Mouse (Mus musculus) splenic B cell, adult 2 months (primary cell): ENCODE measurements around the gene Slc39a5.

Source experiments
- DNase-seq: peaks from one replicate; pipeline ENCODE4 v3.0.0-alpha.2; 2011; ENCODE audit warnings: low read depth, low spot score
- H3K27me3 ChIP-seq: 2 replicates; pipeline ENCODE4 v1.6.1; 2012; ENCODE audit warnings: mild to moderate bottlenecking, low read length, moderate library complexity, mixed read lengths; ENCODE audit not compliant: control insufficient read depth, poor library complexity, insufficient read depth, severe bottlenecking
- H3K36me3 ChIP-seq: 2 replicates; pipeline ENCODE4 v1.6.1; 2012; ENCODE audit warnings: mild to moderate bottlenecking, low read length, moderate library complexity, mixed read lengths; ENCODE audit not compliant: control insufficient read depth, poor library complexity, insufficient read depth, severe bottlenecking

Slc39a5 gene

GRCm38 (mm10) chr10:128396716-128397264 lies 4.2 kb downstream of the Slc39a5 start:
- DNase-seq, result no peak
- Histone ChIP-seq H3K36me3 (peaks cover 2% of the 10 kb centered on the region; the same call in 1 of the 2 replicates), H3K27me3 (no peaks in the 10 kb centered on the region)

- no peak for DNase-seq
- Histone ChIP-seq H3K27me3 (no peaks in the 10 kb centered on the region), H3K36me3 (peaks cover 2% of the 10 kb centered on the region; the same call in 1 of the 2 replicates)
These were observed 4.9 kb downstream of the Slc39a5 start for GRCm38 (mm10) chr10:128396017-128396673.

GRCm38 (mm10) chr10:128391850-128392249 lies 9.2 kb downstream of the Slc39a5 start:
- Histone ChIP-seq H3K27me3 (no peaks in the 10 kb centered on the region), H3K36me3 (peaks cover 17% of the 10 kb centered on the region)
- DNase-seq, result no peak

- DNase-seq, result no peak
- no peaks in the 10 kb centered on the region for H3K27me3 ChIP-seq
- peaks cover 17% of the 10 kb centered on the region for H3K36me3 ChIP-seq
These were observed 10.7 kb downstream of the Slc39a5 start for GRCm38 (mm10) chr10:128390366-128390765.

GRCm38 (mm10) chr10:128389570-128389969 lies 11.5 kb downstream of the Slc39a5 start:
- H3K27me3 ChIP-seq, result no peaks in the 10 kb centered on the region
- peaks cover 17% of the 10 kb centered on the region for H3K36me3 ChIP-seq
- no peak for DNase-seq

- Histone ChIP-seq H3K36me3 (peaks cover 17% of the 10 kb centered on the region), H3K27me3 (no peaks in the 10 kb centered on the region)
- DNase-seq, result no peak
These were observed 12.1 kb downstream of the Slc39a5 start for GRCm38 (mm10) chr10:128388941-128389340.

- Histone ChIP-seq H3K36me3 (peaks cover 14% of the 10 kb centered on the region), H3K27me3 (no peaks in the 10 kb centered on the region)
- no peak for DNase-seq
These were observed 15.1 kb downstream of the Slc39a5 start for GRCm38 (mm10) chr10:128385902-128386301.

GRCm38 (mm10) chr10:128382482-128382881 lies 18.5 kb downstream of the Slc39a5 start:
- H3K36me3 ChIP-seq, result peaks cover 2% of the 10 kb centered on the region
- no peak for DNase-seq
- no peaks in the 10 kb centered on the region for H3K27me3 ChIP-seq

GRCm38 (mm10) chr10:128380565-128380964 lies 20.5 kb downstream of the Slc39a5 start:
- peak; percentile 48 for DNase-seq
- peaks cover 2% of the 10 kb centered on the region for H3K36me3 ChIP-seq
- H3K27me3 ChIP-seq, result no peaks in the 10 kb centered on the region

GRCm38 (mm10) chr10:128379260-128379659 lies 21.8 kb downstream of the Slc39a5 start:
- Histone ChIP-seq H3K27me3 (no peaks in the 10 kb centered on the region), H3K36me3 (peaks cover 2% of the 10 kb centered on the region)
- DNase-seq, result no peak

GRCm38 (mm10) chr10:128378462-128378861 lies 22.6 kb downstream of the Slc39a5 start:
- peaks cover 2% of the 10 kb centered on the region for H3K36me3 ChIP-seq
- DNase-seq, result no peak

GRCm38 (mm10) chr10:128377940-128378448 lies 23.0 kb downstream of the Slc39a5 start:
- H3K27me3 ChIP-seq, result no peaks in the 10 kb centered on the region
- no peak for DNase-seq

More at GRCm38 (mm10) chr10:128378462-128378861, 22.6 kb downstream of the Slc39a5 start:
- no peaks in the 10 kb centered on the region for H3K27me3 ChIP-seq

GRCm38 (mm10) chr10:128377222-128377939 lies 23.6 kb downstream of the Slc39a5 start:
- no peaks in the 10 kb centered on the region for H3K27me3 ChIP-seq
- peaks cover 2% of the 10 kb centered on the region; the same call in 1 of the 2 replicates for H3K36me3 ChIP-seq
- no peak for DNase-seq

More at GRCm38 (mm10) chr10:128377940-128378448, 23.0 kb downstream of the Slc39a5 start:
- peaks cover 2% of the 10 kb centered on the region for H3K36me3 ChIP-seq

- DNase-seq, result peak; percentile 89
- H3K27me3 ChIP-seq, result no peaks in the 10 kb centered on the region
- peaks cover 2% of the 10 kb centered on the region; the same call in 1 of the 2 replicates for H3K36me3 ChIP-seq
These were observed 24.4 kb downstream of the Slc39a5 start, which contains the start of gene Ankrd52 for GRCm38 (mm10) chr10:128376455-128377211. Ankrd52 (plus strand) TSS chr10:128377115.
